Mouse (Mus musculus): ENCODE results near the gene Cdh1. TPM values are rescaled to one million over a fixed set of nuclear protein-coding genes. Genes with fewer than 3 reads are reported as not detected.

The Cdh1 gene
- polyA plus RNA-seq, 1 experiment from 2014 or later, result 131 TPM

DNA sequence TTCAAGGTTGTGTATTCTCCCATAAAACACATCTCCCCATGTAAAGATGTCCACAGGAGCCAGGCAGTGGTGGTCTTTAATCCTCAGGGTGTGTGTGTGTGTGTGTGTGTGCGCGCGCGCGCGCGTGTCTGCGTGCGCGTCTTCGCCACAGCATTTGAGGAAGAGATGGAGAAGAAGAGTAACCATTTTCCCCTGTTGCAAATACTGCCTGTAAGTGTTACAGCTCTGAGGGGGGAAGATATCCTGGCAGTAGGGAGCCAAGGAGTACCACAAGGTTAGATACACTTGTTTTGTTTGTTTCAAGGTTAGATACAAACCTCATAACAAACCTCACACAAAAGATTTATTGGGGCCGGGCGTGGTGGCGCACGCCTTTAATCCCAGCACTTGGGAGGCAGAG is 71.2 kb downstream of the Cdh1 start:
- WGBS, result 97% methylated on average over 15 of the region's 15 CpGs
- no peaks in the 10 kb centered on the region for H3K4me1 ChIP-seq (ENCODE audit: control insufficient read depth, insufficient read depth, low read length)

DNA sequence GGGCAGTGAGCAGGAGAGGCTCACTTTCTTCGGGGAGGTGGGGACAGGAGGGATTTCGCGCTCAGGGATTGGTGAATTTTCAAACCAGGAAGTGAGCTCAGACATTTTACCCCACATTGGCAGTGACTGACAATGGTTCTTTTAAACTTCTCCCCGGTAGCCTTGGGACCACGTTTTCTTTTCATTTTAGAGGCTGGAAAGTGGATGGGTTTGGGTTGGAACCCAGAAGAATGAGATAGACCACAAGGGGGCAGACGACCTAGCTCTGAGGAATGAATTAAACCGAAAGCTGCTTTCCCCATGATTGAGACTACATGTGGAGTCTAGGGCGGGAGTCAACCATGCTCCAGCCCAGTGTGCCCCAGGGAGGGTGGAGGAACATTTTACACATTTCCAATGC is 71.7 kb downstream of the Cdh1 start:
- H3K36me3 ChIP-seq (ENCODE audit: control insufficient read depth, insufficient read depth, low read length), result no peaks in the 10 kb centered on the region
- H3K9me3 ChIP-seq (ENCODE audit: control insufficient read depth, low read depth, low read length), result no peaks in the 10 kb centered on the region
- no peak overlapping the region for H3K27ac ChIP-seq (ENCODE audit: low read length)
- no peaks in the 10 kb centered on the region for H3K27me3 ChIP-seq (ENCODE audit: control insufficient read depth, insufficient read depth, low read length)
- WGBS, result 79% methylated on average over 8 of the region's 8 CpGs
- H3K4me1 ChIP-seq (ENCODE audit: control insufficient read depth, insufficient read depth, low read length), result no peaks in the 10 kb centered on the region
- ATAC-seq (ENCODE audit: insufficient number of reproducible peaks, insufficient read depth, low FRiP score, low read depth), result no peak
- H3K9ac ChIP-seq (replicated peaks; ENCODE audit: low read depth, low read length), result no peak overlapping the region
- no peak overlapping the region for H3K4me2 ChIP-seq (replicated peaks; ENCODE audit: low read depth, low read length)
- no peak overlapping the region for H3K4me3 ChIP-seq (ENCODE audit: low read depth, low read length)

More for the DNA sequence above, 71.2 kb downstream of the Cdh1 start:
- Histone ChIP-seq H3K9ac (replicated peaks; ENCODE audit: low read depth, low read length) (no peak overlapping the region), H3K9me3 (ENCODE audit: control insufficient read depth, low read depth, low read length) (no peaks in the 10 kb centered on the region), H3K4me3 (ENCODE audit: low read depth, low read length) (no peak overlapping the region), H3K27ac (ENCODE audit: low read length) (no peak overlapping the region), H3K36me3 (ENCODE audit: control insufficient read depth, insufficient read depth, low read length) (no peaks in the 10 kb centered on the region), H3K4me2 (replicated peaks; ENCODE audit: low read depth, low read length) (no peak overlapping the region), H3K27me3 (ENCODE audit: control insufficient read depth, insufficient read depth, low read length) (no peaks in the 10 kb centered on the region)
- ATAC-seq (ENCODE audit: insufficient number of reproducible peaks, insufficient read depth, low FRiP score, low read depth), result no peak

- Histone ChIP-seq H3K27ac (ENCODE audit: low read length) (peak within 1 kb of the TSS; percentile 93), H3K9me3 (ENCODE audit: control insufficient read depth, low read depth, low read length) (no peaks in the 10 kb centered on the region), H3K9ac (replicated peaks; ENCODE audit: low read depth, low read length) (peak within 1 kb of the TSS; percentile 71), H3K4me3 (ENCODE audit: low read depth, low read length) (peak within 1 kb of the TSS; percentile 77), H3K27me3 (ENCODE audit: control insufficient read depth, insufficient read depth, low read length) (no peaks in the 10 kb centered on the region), H3K4me2 (replicated peaks; ENCODE audit: low read depth, low read length) (peak within 1 kb of the TSS; percentile 42), H3K4me1 (ENCODE audit: control insufficient read depth, insufficient read depth, low read length) (peaks cover 6% of the 10 kb centered on the region; the same call in 1 of the 2 replicates), H3K36me3 (ENCODE audit: control insufficient read depth, insufficient read depth, low read length) (no peaks in the 10 kb centered on the region)
- WGBS, result under 1% methylated on average over 50 of the region's 50 CpGs
- ATAC-seq (ENCODE audit: insufficient number of reproducible peaks, insufficient read depth, low FRiP score, low read depth), result peak; percentile 94
These were observed 80.0 kb downstream of the Cdh1 start, which contains the start of gene Tango6 for GRCm38 (mm10) chr8:106682971-106683668. TSS of gene Tango6 (plus strand) at chr8:106683068.

GRCm38 (mm10) chr8:106684387-106684786 is 81.2 kb downstream of the Cdh1 start:
- H3K4me2 ChIP-seq (replicated peaks; ENCODE audit: low read depth, low read length), result no peak overlapping the region
- peaks cover 6% of the 10 kb centered on the region; the same call in 1 of the 2 replicates for H3K4me1 ChIP-seq (ENCODE audit: control insufficient read depth, insufficient read depth, low read length)
- no peak overlapping the region for H3K4me3 ChIP-seq (ENCODE audit: low read depth, low read length)
- H3K27ac ChIP-seq (ENCODE audit: low read length), result no peak overlapping the region
- no peaks in the 10 kb centered on the region for H3K27me3 ChIP-seq (ENCODE audit: control insufficient read depth, insufficient read depth, low read length)
- H3K36me3 ChIP-seq (ENCODE audit: control insufficient read depth, insufficient read depth, low read length), result no peaks in the 10 kb centered on the region
- 90% methylated on average over 4 of the region's 4 CpGs for WGBS
- no peak for ATAC-seq (ENCODE audit: insufficient number of reproducible peaks, insufficient read depth, low FRiP score, low read depth)
- H3K9ac ChIP-seq (replicated peaks; ENCODE audit: low read depth, low read length), result no peak overlapping the region
- H3K9me3 ChIP-seq (ENCODE audit: control insufficient read depth, low read depth, low read length), result no peaks in the 10 kb centered on the region

DNA sequence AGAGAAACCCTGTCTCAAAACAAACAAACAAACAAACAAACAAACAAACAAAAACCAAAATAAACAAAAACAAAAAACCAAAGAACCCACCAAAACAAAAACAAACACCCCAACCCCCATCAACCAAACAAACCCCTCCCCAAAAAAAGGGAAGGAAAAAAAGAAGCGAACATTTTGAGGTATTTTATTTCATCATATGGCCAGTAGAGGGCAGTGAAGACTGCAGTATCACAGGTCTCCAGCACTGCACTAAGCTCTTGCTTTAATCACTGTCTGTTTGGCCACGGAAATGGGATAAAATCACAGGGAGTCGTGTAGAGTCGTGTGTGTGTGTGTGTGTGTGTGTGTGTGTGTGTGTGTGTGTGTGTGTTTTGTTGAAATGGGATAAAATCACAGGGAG is 84.3 kb downstream of the Cdh1 start:
- H3K36me3 ChIP-seq (ENCODE audit: control insufficient read depth, insufficient read depth, low read length), result peaks cover 3% of the 10 kb centered on the region
- 3% methylated on average over 4 of the region's 4 CpGs for WGBS
- H3K4me2 ChIP-seq (replicated peaks; ENCODE audit: low read depth, low read length), result no peak overlapping the region
- H3K9ac ChIP-seq (replicated peaks; ENCODE audit: low read depth, low read length), result no peak overlapping the region
- no peak overlapping the region for H3K4me3 ChIP-seq (ENCODE audit: low read depth, low read length)
- H3K9me3 ChIP-seq (ENCODE audit: control insufficient read depth, low read depth, low read length), result no peaks in the 10 kb centered on the region
- H3K4me1 ChIP-seq (ENCODE audit: control insufficient read depth, insufficient read depth, low read length), result peaks cover 6% of the 10 kb centered on the region; the same call in 1 of the 2 replicates
- no peak overlapping the region for H3K27ac ChIP-seq (ENCODE audit: low read length)
- H3K27me3 ChIP-seq (ENCODE audit: control insufficient read depth, insufficient read depth, low read length), result no peaks in the 10 kb centered on the region
- ATAC-seq (ENCODE audit: insufficient number of reproducible peaks, insufficient read depth, low FRiP score, low read depth), result no peak

GRCm38 (mm10) chr8:106697748-106698248 is 94.6 kb downstream of the Cdh1 start:
- WGBS, result 87% methylated on average over 3 of the region's 3 CpGs
- Histone ChIP-seq H3K27ac (ENCODE audit: low read length) (no peak overlapping the region), H3K9me3 (ENCODE audit: control insufficient read depth, low read depth, low read length) (no peaks in the 10 kb centered on the region), H3K4me1 (ENCODE audit: control insufficient read depth, insufficient read depth, low read length) (no peaks in the 10 kb centered on the region), H3K9ac (replicated peaks; ENCODE audit: low read depth, low read length) (no peak overlapping the region), H3K4me3 (ENCODE audit: low read depth, low read length) (no peak overlapping the region), H3K27me3 (ENCODE audit: control insufficient read depth, insufficient read depth, low read length) (no peaks in the 10 kb centered on the region), H3K36me3 (ENCODE audit: control insufficient read depth, insufficient read depth, low read length) (peaks cover 25% of the 10 kb centered on the region), H3K4me2 (replicated peaks; ENCODE audit: low read depth, low read length) (no peak overlapping the region)
- ATAC-seq (ENCODE audit: insufficient number of reproducible peaks, insufficient read depth, low FRiP score, low read depth), result no peak

DNA sequence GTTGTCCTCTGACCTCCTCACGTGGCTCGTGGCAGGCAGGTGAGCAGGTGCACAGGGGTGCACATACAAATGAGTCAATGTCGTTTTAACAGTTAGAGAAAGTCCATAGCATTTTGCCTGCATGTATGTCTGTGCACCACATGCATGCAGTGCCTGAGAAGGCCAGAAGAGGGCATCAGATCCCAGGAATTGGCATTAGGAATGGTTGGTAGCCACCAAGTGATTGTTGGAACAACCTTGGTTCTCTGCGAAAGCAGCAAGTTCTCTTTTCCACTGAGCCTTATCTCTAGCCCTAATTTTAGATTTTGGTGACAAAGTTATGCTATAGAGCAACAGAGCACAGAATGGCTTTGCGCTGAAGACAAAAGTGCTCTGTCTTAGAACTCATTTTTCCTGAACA is 96.4 kb downstream of the Cdh1 start:
- H3K4me2 ChIP-seq (replicated peaks; ENCODE audit: low read depth, low read length), result no peak overlapping the region
- WGBS, result 78% methylated on average over 5 of the region's 5 CpGs
- peaks cover 2% of the 10 kb centered on the region; the same call in 1 of the 2 replicates for H3K4me1 ChIP-seq (ENCODE audit: control insufficient read depth, insufficient read depth, low read length)
- H3K9ac ChIP-seq (replicated peaks; ENCODE audit: low read depth, low read length), result no peak overlapping the region
- H3K36me3 ChIP-seq (ENCODE audit: control insufficient read depth, insufficient read depth, low read length), result peaks cover 24% of the 10 kb centered on the region
- no peak overlapping the region for H3K27ac ChIP-seq (ENCODE audit: low read length)
- ATAC-seq (ENCODE audit: insufficient number of reproducible peaks, insufficient read depth, low FRiP score, low read depth), result no peak
- no peaks in the 10 kb centered on the region for H3K27me3 ChIP-seq (ENCODE audit: control insufficient read depth, insufficient read depth, low read length)
- no peak overlapping the region for H3K4me3 ChIP-seq (ENCODE audit: low read depth, low read length)
- no peaks in the 10 kb centered on the region for H3K9me3 ChIP-seq (ENCODE audit: control insufficient read depth, low read depth, low read length)

GRCm38 (mm10) chr8:106700131-106700530 is 97.0 kb downstream of the Cdh1 start:
- no peak overlapping the region for H3K27ac ChIP-seq (ENCODE audit: low read length)
- H3K9ac ChIP-seq (replicated peaks; ENCODE audit: low read depth, low read length), result no peak overlapping the region
- peaks cover 5% of the 10 kb centered on the region; the same call in 1 of the 2 replicates for H3K4me1 ChIP-seq (ENCODE audit: control insufficient read depth, insufficient read depth, low read length)
- H3K36me3 ChIP-seq (ENCODE audit: control insufficient read depth, insufficient read depth, low read length), result peaks cover 24% of the 10 kb centered on the region
- no peak overlapping the region for H3K4me2 ChIP-seq (replicated peaks; ENCODE audit: low read depth, low read length)
- no peak for ATAC-seq (ENCODE audit: insufficient number of reproducible peaks, insufficient read depth, low FRiP score, low read depth)
- H3K4me3 ChIP-seq (ENCODE audit: low read depth, low read length), result no peak overlapping the region
- WGBS, result 93% methylated on average over 6 of the region's 6 CpGs
- no peaks in the 10 kb centered on the region for H3K27me3 ChIP-seq (ENCODE audit: control insufficient read depth, insufficient read depth, low read length)
- H3K9me3 ChIP-seq (ENCODE audit: control insufficient read depth, low read depth, low read length), result no peaks in the 10 kb centered on the region

Measured in stomach, embryonic 14.5 days (tissue).